Mouse (Mus musculus): ENCODE data around the gene Trcg1.
"Not testable (repeated sequence)": the region's sequence is repeated elsewhere in the genome, so short reads cannot be mapped to it uniquely, and the experiment has no call there.

The Trcg1 gene

DNA sequence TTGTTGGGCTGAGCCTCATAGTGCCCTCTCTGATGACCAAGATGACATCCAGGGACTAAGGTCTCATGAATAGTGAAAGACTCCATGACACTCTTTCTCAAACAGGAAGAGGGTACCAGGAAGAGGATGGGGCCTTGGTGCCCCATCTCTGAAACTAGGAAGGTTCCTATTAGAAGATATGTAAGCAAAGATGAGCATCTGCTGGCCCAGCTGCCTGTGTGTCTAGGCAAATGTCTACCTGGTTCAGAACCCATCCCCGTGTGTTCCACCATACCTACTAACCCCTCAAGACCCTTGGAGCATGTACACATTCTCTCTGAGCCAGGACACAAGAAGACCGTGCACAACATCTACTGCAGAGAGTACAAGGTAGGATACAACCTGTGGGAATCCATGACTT lies at the start of gene Trcg1:
Gene Trcg1, plus strand, starts transcription at position 301 of the 400 bp plus-strand sequence.
- no peak for DNase-seq

DNA sequence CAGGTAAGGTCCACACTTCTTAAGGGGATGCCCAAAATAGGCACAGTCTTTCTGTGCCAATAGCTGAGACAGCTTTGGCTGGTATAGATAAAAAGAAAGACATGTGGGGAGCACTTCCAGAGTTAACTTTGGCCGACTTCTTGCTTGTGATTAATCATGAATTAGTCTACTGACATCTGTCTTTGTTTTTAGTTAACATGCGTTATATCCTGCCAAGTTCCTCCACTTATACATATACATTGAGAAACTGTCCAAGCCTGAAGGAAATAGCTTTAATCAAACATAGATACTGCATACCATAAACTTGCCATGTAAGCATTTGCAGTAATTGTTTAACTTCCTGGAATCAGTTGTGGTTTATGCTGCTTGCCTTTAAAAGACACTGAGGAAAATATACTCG lies 39.6 kb upstream of the Trcg1 start:
- no peak for DNase-seq

DNA sequence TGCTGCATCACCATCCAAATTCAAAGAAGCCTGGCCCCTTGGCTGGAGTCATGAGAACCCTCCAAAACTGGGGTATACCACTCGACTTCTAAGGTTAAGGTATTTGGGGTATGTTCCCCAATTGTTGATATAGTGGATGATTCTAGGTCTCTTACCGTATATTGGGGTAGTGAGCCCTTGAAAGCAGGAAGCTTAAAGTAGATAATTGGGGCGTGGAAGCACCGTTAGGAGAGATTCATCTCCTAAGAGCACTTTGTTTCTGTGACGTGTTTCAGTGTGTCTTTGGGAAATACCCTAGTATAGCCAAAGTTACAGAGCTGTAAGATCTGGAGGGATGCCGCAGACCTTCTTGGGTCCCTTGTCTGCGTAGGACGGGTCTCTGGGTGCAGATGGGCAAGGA lies 38.9 kb upstream of the Trcg1 start:
- no peak for DNase-seq

DNA sequence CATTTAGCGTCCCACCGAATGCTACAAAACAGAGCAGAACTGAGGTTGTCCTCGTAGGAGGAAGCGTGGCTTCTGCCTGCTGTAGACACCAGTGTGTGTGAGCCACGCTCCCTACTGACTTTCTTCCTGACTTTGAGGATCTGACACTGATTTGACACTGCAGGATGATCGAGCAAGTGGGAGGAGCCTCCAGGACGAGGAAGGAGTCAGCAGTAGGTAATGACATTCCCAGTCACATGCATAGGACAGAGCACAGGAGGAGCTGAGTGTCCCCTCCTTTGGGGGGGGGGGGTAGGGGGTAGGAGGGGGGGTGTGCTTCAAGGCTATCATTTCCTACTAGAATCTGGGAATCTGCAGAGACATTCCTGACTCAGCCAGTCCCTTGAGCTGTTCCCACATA lies 33.4 kb upstream of the Trcg1 start:
- no peak for DNase-seq

DNA sequence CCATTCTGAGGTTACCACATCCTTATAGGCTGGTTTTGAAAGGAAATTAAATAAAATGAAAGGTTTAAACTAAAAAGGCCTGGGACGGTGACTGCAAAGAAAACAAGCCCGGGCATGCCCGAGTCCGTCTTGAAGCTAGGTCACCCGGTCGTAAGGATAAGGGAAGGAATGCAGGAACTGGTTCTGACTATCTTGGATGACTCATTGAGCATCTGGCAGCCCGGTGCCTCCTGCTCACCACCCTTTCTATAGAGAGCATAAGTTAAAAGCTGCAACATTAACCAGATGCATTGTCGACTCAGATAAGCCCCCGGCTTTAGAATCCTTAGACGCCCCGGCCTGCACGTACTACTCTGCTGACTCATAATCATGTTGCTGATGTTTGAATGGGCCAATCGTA lies 32.8 kb upstream of the Trcg1 start:
- DNase-seq, result not testable (repeated sequence)

DNA sequence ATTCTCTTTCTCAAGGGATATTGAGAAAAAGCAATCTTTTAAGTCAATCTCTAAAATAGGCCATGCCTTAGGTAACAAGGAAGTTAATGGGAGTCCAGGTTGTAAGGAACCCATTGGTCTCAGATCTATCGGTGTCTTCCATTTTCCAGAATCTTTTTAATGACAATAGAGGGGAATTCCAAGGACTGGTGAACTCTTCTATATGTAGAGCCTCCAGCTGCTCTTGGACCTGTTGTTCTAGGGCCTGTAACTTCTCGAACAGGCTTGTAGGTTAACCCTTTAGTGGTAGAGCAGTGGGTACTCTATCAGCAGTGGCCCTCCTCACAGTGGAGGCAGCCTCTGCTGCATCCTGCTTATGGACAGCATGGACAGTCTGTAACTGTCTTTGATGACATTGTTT lies 29.5 kb upstream of the Trcg1 start:
- DNase-seq, result no peak

DNA sequence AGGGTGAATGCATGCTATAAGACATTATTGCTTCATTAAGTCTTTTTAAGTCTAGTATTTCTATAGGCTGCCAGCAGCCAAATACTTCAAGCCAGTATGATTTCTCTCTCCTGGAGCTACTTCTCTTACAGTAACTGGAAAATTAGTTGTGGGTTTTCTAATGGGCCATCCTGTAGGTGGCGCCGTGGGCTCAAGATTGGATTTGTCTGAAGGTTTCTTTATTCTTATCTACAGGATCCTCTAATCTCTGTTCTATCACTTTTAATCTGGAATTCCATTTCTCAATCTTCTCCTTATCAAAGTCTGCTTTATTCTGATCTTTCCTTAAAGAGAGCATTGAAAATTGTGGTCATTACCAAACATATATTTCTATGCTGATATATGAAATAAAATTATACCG lies 27.0 kb upstream of the Trcg1 start:
- DNase-seq, result no peak

DNA sequence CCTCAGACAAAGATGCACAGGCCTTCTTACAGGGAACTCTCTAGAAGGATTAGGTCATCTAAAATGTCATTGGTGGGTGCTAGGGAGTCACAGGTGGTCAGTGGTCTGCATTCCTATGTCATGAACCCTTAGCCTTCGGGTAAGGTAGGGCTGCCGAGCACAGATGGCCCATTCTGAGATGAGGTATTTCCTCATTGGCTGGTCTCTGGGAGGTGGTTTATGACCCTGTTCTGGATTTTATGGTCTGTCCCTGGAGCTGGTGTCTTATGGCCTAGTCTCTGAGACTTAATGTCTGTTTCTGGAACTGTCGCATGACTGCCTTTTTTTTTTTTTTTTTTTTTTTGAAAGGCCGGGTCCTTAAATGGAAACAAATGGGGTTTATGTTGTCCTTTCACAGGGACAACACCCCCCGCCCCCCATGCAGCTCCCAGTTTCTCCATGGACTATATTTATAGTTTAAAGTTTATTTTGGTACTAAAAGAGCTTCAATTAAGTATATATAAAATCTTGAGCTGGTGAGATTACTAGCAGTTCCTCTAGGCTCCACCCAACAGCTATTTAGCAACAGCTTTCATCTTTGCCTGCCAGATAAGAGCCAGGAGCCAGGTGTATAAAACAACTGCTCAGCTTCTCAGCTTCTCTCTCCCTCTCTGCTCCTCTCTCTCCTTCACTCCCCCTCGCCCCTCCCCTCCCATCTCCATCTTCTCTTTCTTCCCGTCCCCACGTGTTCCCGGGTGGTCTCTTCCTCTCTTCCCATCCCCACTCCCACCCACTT lies 23.7 kb upstream of the Trcg1 start:
- DNase-seq, result no peak

DNA sequence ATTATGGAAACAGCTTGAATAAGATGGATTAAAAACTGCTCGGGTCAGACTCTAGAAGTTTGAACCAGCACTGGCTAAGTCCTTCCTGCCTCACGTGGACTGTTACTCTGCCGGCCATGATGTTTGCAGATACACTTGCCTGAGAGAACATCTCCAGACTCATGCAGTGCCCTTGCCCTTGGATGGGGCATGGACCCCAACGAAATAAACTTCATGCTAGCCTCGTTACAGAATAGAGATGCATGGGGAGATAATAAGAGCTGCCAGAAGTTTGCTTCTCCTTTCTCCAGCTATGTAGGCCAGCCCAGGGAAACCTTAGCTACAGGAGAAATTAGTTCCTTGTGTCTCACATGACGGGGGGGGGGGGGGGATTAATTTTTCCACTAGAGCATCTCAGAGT lies 21.9 kb upstream of the Trcg1 start:
- DNase-seq, result no peak

DNA sequence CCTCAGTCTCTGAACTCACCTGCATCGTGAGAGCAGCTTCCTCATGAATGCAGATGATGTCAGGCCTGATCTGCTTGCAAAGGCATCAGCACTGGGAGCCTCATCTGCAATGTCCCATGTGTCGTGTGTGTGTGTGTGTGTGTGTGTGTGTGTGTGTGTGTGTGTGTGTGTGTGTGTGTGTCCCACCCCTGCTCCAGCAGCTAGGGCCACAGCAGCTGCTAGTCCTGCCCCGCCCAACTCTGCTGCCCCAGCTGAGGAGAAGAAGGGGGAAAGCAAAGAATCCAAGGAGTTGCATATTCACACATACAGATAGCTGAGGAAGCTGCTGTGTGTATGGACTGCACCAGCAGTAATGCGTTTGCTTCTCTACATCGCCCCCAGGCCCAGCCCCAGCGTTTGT lies 19.1 kb upstream of the Trcg1 start:
- DNase-seq, result no peak

DNA sequence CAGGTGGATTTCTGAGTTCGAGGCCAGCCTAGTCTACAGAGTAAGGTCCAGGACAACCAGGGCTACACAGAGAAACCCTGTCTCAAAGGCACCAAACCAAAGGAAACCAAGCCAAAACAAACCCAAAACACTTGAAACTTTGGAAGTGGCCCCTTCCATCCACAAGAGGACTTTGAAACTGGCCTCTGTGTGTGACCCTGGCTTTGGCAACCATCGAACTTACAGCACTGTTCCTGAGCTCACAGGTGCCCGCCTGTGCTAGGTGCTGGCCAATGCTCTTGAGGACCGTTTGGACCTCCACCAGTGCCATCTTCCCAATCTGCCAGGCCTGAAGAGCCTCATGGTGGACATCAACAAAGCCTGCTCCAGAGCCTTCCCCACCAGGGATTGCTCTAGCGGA lies 17.6 kb upstream of the Trcg1 start:
- DNase-seq, result no peak

DNA sequence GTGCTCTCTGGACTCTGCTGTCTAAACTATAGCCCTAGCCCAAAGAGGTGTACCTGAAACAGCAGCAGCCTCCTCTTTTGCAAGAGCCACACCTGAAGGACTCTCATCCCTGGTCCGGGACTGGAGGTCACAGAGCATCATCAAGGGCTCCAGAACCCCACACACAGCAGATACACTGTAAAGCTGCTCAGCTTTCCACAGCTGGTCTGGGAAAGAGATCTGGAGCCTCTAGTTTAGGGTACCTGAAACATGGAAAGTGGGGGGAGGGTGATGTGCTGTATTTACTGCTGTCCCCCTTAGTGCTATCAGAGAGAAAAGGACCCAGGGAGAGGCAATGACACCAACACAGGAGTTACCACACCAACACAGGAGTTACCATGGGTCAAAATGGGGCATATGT lies 16.8 kb upstream of the Trcg1 start:
- no peak for DNase-seq

DNA sequence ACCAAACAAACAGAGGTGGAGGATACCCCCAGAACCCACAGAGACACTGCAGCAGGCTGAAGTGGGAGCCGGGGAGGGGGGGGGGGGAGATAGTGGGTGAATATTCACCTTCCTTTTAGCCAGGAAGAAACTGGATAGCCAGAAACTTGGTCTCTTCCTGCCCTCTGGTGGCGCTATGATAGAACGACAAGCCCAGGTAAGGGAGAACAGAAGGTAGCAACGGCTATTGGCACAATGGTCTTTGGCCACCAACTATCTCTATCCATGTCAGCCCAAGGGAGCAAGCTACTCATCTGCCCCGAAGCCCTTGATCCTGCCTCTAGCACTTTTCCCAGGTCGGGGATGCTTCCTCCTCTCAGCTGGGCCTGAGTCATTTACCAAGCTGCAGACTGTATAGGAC lies 16.0 kb upstream of the Trcg1 start:
- peak; percentile 42 for DNase-seq

DNA sequence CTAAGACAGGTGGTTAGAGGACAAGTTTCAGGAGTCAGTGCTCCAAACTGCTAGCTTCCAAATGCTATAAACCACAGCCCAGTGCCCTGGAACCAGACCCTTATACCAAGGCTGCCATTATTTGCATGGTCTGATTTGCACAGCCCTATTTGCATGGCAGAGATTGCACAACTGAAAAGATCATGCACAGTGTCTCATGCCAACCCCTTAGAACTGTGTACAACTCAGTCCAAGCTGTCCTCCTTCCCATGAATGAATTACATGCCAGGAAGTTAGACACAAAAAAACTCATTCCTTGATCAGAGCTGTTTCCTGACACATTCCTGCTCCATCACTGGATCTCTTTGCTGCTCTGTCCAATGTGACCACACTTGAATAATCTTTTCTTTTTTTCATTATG lies 13.0 kb upstream of the Trcg1 start:
- DNase-seq, result no peak

DNA sequence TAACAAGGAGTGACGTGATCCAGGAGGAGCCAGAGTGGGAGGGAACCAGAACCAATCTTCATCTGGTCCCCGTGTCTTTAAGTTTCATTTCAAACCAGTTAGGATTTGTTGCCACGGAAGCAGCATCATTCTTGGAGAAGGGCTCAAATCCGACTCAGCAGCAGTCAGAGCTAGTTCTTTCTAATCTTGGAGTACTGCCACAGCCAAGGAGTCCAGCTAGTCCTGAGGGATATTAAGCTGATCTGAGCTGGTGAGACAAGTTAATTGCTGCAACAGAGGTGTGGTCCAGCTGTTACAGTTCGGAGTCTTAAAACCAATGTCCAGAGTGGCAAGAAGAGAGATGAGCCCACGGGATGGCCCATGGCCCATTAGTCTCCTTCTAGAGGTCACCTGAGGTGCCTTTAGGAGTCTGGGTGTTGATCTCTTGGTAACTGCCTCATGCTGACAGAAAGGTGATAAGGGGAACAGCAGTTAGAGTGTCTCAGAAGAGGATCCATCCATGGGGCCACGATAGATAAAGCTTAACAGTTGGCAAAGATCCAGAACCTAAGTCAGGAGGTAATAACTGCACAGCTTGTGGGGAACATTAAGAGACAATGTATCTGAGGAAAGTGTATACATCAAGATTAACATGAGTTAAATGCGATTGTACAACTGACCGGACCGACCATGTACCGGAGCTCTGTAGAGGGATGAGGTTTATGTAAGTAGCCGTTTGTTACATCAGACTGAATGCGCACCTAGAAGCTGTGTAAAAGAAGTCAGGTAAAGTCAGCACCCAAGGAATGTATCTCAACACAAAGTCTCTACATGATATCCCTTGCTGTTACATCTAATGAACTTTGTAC lies 10.4 kb upstream of the Trcg1 start:
- DNase-seq, result no peak

DNA sequence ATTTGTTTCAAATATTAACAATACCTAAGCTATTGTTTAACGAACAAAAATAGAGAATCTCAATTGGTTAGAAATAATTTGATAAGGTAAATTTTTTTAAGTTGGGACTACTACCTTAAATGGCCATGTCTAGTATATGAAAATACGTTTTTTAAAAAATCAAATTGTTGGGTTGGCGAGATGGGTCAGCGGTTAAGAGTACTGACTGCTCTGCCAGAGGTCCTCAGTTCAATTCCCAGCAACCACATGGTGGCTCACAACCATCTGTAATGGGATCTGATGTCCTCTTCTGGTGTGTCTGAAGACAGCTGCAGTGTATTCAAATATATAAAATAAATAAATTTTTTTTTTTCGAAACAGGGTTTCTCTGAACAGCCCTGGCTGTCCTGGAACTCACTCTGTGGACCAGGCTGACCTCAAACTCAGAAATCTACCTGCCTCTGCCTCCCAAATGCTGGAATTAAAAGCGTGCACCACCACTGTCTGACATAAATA lies 9.7 kb upstream of the Trcg1 start:
- not testable (repeated sequence) for DNase-seq

DNA sequence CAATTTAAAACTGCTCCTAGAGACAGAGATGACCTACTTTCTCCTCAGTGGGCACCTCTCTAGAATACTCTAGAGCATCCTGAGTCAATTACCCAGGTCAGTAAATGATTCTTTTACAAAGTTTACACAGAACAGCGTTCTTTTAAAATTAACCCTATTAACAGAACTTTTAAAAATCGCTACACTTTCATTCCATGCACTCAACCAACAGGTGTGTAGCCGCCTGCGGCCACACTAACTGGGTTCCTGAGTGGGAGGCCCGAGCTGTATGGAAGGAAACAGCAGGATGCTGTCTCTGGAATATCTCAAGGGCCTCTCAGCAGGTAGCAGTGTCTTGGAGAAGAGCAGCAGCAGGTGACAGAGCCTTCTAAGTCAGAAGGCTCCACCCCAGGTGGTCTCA lies 9.2 kb upstream of the Trcg1 start:
- peak; percentile 36 for DNase-seq

DNA sequence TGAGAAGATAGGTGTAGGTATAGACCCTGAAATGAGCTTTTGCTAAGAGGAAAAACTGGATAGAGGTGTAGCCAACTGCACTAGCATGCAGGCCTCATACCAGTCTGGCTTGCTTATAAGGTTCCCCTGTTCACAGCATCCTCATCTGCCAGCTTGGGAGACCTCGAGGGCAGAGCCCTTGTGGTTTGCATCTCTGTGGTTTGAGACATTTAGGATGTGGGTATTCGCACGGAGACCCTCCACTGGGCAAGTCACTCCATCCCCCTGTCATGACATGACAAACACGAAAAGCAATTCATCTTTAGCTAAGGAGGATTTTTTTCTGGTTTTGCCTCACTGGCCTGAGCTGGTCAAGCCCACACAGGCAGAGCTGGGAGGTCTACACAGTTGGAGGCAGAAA lies 8.2 kb upstream of the Trcg1 start:
- no peak for DNase-seq

DNA sequence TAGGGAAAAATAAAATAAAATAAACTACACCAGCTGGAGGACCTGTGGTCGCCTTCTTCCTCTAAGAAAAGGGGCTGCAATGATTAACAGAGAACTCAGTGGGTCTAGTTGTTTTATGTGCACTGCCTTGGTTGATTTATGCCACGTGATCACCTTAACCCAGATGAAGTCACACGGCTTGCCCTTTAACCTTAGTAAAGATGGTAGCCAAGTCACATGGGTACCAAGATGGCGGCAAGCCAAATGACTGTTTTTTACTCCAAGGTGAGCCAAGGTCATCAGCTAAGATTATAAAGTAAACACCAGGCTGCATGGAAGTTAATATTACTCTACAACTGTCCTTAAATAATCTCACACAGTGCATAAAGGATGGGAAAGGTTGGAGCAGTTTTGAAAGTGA lies 6.6 kb upstream of the Trcg1 start:
- peak; percentile 87 for DNase-seq

DNA sequence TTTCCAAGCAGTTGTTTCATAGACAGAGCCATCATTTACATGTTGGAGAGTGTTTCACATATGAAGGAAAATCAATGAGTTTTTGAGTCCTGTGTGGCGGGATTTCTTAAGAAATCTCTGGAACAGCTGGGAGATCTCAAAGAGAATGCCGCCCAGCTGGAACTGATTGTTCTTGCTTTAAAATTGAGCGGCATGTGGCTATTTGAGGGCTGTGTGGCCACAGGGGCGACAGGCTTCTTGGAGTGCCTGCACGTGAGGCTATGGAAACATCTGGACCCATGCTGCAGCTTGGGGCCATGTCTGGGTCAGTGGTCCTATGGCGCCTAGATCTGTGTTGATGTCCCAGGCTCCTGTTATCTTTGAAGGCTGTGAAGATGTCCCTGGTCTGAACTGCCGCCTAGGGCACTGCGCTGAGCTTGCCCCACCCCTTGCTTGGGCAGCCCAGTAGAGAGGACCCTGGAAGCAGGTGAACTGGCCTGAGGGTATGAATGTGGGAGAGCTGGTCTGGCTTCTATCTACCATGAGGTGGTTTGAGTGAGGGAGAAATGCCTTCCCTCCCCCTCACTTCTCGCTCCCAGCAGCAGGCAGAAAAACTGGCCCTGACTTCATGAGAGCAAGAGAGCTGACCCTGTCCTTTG lies 6.1 kb upstream of the Trcg1 start:
- peak; percentile 29 for DNase-seq

DNA sequence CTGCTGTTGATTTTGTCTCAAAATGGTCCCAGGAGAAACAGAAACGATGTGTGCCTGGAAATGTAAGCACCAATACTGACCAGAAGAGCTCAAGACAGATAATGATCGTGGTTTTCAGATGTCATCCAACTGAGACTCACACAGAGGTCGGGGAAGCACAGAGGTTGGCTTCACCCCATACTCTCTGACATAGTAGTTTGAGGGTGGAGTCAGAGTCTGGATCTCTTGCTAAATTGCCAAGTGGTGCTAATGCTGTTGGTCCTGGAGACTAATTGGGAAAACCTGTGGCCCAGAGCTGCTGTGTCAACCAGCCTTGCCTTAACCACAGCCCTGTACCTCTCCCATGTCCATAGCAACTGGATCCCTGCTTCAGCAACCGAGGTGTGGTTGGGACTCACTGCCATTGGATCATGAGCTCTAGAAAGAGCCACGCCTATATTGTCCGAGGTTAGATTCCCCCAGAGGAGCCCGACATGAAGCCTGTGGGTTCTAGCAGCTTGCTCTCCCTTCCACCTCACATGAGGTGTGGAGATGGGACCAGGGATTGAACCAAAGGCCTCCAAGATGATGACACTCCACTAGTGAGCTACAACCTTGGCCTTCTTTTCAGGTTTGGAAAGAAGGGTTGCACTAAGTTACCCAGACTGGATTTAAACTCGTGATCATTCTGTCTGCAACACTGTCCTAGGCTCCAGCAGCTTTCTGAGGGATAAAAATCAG lies 4.7 kb upstream of the Trcg1 start:
- no peak for DNase-seq

DNA sequence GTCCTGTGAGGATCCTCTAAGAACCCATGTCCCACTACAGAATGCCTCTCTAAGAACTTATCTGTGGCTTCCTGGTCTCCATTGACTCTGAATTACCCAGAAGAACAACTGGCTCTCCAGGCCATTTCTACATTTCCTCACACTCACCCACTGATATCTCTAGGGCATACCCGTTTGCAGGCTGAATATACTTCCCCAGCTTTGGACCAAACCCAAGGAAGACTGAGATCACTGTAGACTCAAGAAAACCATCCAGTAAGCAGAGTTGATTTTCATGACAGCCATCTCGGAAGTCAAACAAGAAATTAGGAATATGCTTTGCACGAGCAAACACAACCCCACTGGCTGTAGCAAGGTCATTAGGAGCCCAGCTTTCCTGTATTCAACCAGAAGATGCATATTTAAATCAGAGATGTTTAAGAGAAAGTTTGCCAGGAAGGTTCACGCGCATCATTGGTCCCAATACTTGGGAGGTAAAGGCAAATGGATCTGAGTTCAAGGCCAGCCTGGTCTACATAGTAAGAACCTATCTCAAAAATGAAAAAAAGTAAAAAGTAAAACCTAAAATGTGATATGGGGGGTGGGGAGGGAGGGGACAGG lies 3.9 kb upstream of the Trcg1 start:
- no peak for DNase-seq

DNA sequence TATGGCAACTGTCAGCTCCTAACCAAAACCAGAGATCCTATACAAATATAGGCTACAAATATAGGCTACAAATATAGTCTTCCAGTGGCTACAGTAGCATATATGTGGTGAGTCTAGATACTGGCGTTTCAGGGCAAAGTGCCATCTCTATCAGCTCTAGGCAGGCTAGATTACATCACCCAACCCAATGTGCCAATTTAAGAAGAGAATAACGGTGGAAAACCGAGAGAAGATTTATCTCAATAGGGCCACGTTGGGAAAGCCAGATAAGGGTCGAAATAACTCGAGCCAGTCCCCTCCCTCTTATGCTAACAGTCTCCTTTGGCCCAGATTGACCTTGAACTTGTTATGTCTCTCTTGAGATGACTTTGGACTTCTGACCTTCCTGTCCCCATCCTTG lies 3.2 kb upstream of the Trcg1 start:
- DNase-seq, result no peak

Measured in kidney, adult 11 months (tissue).